Mouse (Mus musculus) urinary bladder, postnatal 4 days (tissue): Measurements from ENCODE around the gene Rab7.
"Not testable (repeated sequence)": the region's sequence is repeated elsewhere in the genome, so short reads cannot be mapped to it uniquely, and the experiment has no call there.

Experiments used
- DNase-seq, 2 experiments: peaks; one replicate each; pipeline ENCODE4 v3.0.0; 2021 to 2022; ENCODE audit warnings: low spot score in 2 of 2

Rab7 gene

GRCm38 (mm10) chr6:88053228-88054080 is 8.4 kb upstream of the Rab7 start:
- no peak for DNase-seq

- DNase-seq, result no peak
These were observed 6.1 kb upstream of the Rab7 start for GRCm38 (mm10) chr6:88051206-88051605.

GRCm38 (mm10) chr6:88049008-88049407 is 3.9 kb upstream of the Rab7 start:
- no peak for DNase-seq

- no peak for DNase-seq
These were observed 2.8 kb upstream of the Rab7 start for GRCm38 (mm10) chr6:88047853-88048252.

GRCm38 (mm10) chr6:88045406-88045766 is 316 bp upstream of the Rab7 start:
- DNase-seq, result no peak

GRCm38 (mm10) chr6:88044234-88044576 is 865 bp downstream of the Rab7 start:
- no peak for DNase-seq

- no peak for DNase-seq
These were observed 2.7 kb downstream of the Rab7 start for GRCm38 (mm10) chr6:88042336-88042735.

- no peak for DNase-seq
These were observed 3.8 kb downstream of the Rab7 start for GRCm38 (mm10) chr6:88041221-88041620.

- DNase-seq, result no peak
These were observed 5.6 kb downstream of the Rab7 start for GRCm38 (mm10) chr6:88039426-88039825.

GRCm38 (mm10) chr6:88037471-88038045 is 7.5 kb downstream of the Rab7 start:
- no peak for DNase-seq

- DNase-seq, result no peak
These were observed 11.6 kb downstream of the Rab7 start for GRCm38 (mm10) chr6:88033504-88033903.

GRCm38 (mm10) chr6:88030432-88030831 is 14.6 kb downstream of the Rab7 start:
- no peak for DNase-seq

- no peak for DNase-seq
These were observed 17.7 kb downstream of the Rab7 start for GRCm38 (mm10) chr6:88027390-88027789.

- DNase-seq, result no peak
These were observed 21.7 kb downstream of the Rab7 start for GRCm38 (mm10) chr6:88023316-88023890.

GRCm38 (mm10) chr6:88019154-88019553 is 25.9 kb downstream of the Rab7 start:
- no peak for DNase-seq

- DNase-seq, result no peak
These were observed 27.2 kb downstream of the Rab7 start for GRCm38 (mm10) chr6:88017821-88018220.

GRCm38 (mm10) chr6:88015797-88016196 is 29.3 kb downstream of the Rab7 start:
- DNase-seq, result no peak

GRCm38 (mm10) chr6:88013456-88013855 is 31.6 kb downstream of the Rab7 start:
- no peak for DNase-seq

GRCm38 (mm10) chr6:88012601-88013000 is 32.5 kb downstream of the Rab7 start:
- no peak for DNase-seq

- DNase-seq, result not testable (repeated sequence)
These were observed 34.0 kb downstream of the Rab7 start for GRCm38 (mm10) chr6:88011106-88011505.

GRCm38 (mm10) chr6:88009209-88009608 is 35.9 kb downstream of the Rab7 start:
- no peak for DNase-seq

GRCm38 (mm10) chr6:88004773-88005172 is 40.3 kb downstream of the Rab7 start:
- DNase-seq, result not testable (repeated sequence)

GRCm38 (mm10) chr6:88003439-88003838 is 41.6 kb downstream of the Rab7 start:
- no peak for DNase-seq
